12 mouse cellular contexts compared by ENCODE assay signal in the genomic region with DNA sequence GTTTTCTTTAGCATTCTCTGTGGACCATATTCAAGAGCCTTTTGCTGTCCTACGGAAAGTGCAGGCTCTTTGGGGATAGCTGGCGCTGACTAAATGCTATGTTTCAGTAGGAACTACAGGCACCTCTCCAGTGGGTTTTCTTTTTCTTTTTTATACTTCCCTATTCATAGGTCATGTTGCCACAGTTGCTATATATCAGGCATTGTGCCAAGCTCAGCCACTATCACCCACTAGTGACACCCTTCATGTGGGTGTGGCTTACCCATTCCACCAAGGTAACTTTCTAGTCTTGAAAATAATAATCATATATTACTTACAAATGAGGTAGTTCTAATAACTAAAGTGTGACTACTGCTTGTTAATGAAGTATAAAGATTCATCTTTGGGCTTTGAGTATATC. TPM values are rescaled to one million over a fixed set of nuclear protein-coding genes. Genes with fewer than 3 reads are reported as not detected.
A peak's percentile ranks its signal among the peaks of the same experiment; 100 is the strongest.
DNase-seq lines count a peak whose midpoint lies in the region; ATAC-seq and TF ChIP-seq lines count a peak whose summit lies in the region.
"Had no signal": no experiment of that assay in that cellular context is flagged by ENCODE, and none has a peak within 500 bp of the region (broad histone marks: within the 10 kb centered on the region; RNA-seq: fewer than 3 reads in every experiment).

No protein-coding gene starts in this region.

- TF ChIP-seq POLR2A in MEL (IDR thresholded peaks at IDR 0.05; ENCODE audit: control insufficient read depth in 1 of 2, insufficient read depth in 1 of 2, low read depth in 1 of 2, low read length in 2 of 2, poor library complexity in 1 of 2): no peak

- peaks cover 3% of the 10 kb centered on the region; the same call in 1 of the 2 replicates for H3K36me3 ChIP-seq in heart, embryonic 11.5 days (ENCODE audit: control insufficient read depth, insufficient read depth, low read length)
- H3K36me3 ChIP-seq in MEL (ENCODE audit: control insufficient read depth in 1 of 2, insufficient read depth in 2 of 2, low read length in 2 of 2): peaks cover 0 to 59% of the 10 kb centered on the region in 2 experiments; a peak in 2 of 4 replicates
- H3K36me3 ChIP-seq in liver, embryonic 15.5 days (replicated peaks): no peaks in the 10 kb centered on the region

- H3K4me2 ChIP-seq in heart, embryonic 11.5 days: no peak overlapping the region
- H3K4me2 ChIP-seq in liver, embryonic 15.5 days: peak overlapping the region; percentile 58
- H3K4me2 ChIP-seq: limb, embryonic 12.5 days had no signal

- no peak for ATAC-seq in heart, embryonic 11.5 days (replicated peaks; ENCODE audit: insufficient number of reproducible peaks, low FRiP score, low TSS enrichment)
- peak; percentile 65 for ATAC-seq in granulocyte monocyte progenitor cell, adult 5-6 weeks (replicated peaks; ENCODE audit: poor library complexity, severe bottlenecking)
- ATAC-seq in liver, embryonic 15.5 days (ENCODE audit: insufficient read depth): peak; percentile 56
- ATAC-seq in CD4-positive, CD25-positive, alpha-beta regulatory T cell, adult 4 months: no peak
- ATAC-seq: forebrain, embryonic 14.5 days; inflammation-experienced regulatory T-cells, adult 6 months had no signal

- no peak for TF ChIP-seq CTCF in MEL (IDR thresholded peaks at IDR 0.05 in 2 of 3, conservative IDR thresholded peaks at IDR 0.05 in 1 of 3; ENCODE audit: control insufficient read depth in 1 of 3, insufficient read depth in 1 of 3, low read depth in 2 of 3, low read length in 3 of 3, poor library complexity in 1 of 3, severe bottlenecking in 1 of 3)

- H3K9me3 ChIP-seq in heart, embryonic 11.5 days (replicated peaks; ENCODE audit: control insufficient read depth, low read length): no peaks in the 10 kb centered on the region
- no peaks in the 10 kb centered on the region for H3K9me3 ChIP-seq in MEL (replicated peaks; ENCODE audit: insufficient read depth, low read length)
- H3K9me3 ChIP-seq in liver, embryonic 15.5 days (replicated peaks): no peaks in the 10 kb centered on the region
- H3K9me3 ChIP-seq: limb, embryonic 12.5 days had no signal

- H3K79me2 ChIP-seq in MEL (ENCODE audit: control insufficient read depth, insufficient read depth, low read length, poor library complexity): no peaks in the 10 kb centered on the region

- no peak overlapping the region for H3K4me3 ChIP-seq in heart, embryonic 11.5 days (ENCODE audit: low read depth, low read length)
- peak overlapping the region; percentile 30 to 39 for H3K4me3 ChIP-seq in MEL (ENCODE audit: control insufficient read depth in 1 of 2, insufficient read depth in 1 of 2, low read depth in 2 of 2, low read length in 2 of 2)
- H3K4me3 ChIP-seq in liver, embryonic 15.5 days (replicated peaks): 0 out of 2 replicates have a peak overlapping the region, but pooled peaks have one; percentile 10
- H3K4me3 ChIP-seq: limb, embryonic 12.5 days had no signal

- H3K27ac ChIP-seq in heart, embryonic 11.5 days (ENCODE audit: low read depth, low read length): peak overlapping the region; percentile 41
- H3K27ac ChIP-seq in MEL (ENCODE audit: control insufficient read depth, low read depth, low read length): peak overlapping the region; percentile 100
- H3K27ac ChIP-seq in liver, embryonic 15.5 days (replicated peaks): peak overlapping the region; percentile 98
- H3K27ac ChIP-seq: limb, embryonic 12.5 days had no signal

- H3K4me1 ChIP-seq in heart, embryonic 11.5 days (ENCODE audit: control insufficient read depth, insufficient read depth, low read length): peaks cover 26% of the 10 kb centered on the region
- peaks cover 30 to 54% of the 10 kb centered on the region in 2 experiments for H3K4me1 ChIP-seq in MEL (ENCODE audit: control insufficient read depth in 1 of 2, insufficient read depth in 2 of 2, low read length in 2 of 2)
- peaks cover 92% of the 10 kb centered on the region for H3K4me1 ChIP-seq in liver, embryonic 15.5 days (replicated peaks)

- 91% methylated on average over 2 of the region's 2 CpGs for WGBS in heart, embryonic 11.5 days (ENCODE audit: insufficient replicate concordance)
- 35% methylated on average over 2 of the region's 2 CpGs for WGBS in liver, embryonic 15.5 days (ENCODE audit: insufficient replicate concordance)

- intact Hi-C loops in heart, postnatal 25 days (cut with DNase I): loop anchor here (5.0 kb wide), 1 partner anchor 43 kb away; no protein-coding TSS in a partner anchor

- DNase-seq in heart, postnatal 25 days (ENCODE audit: low spot score): no peak
- DNase-seq in MEL (ENCODE audit: low read depth, low spot score): peak; percentile 90
- DNase-seq in cerebellum, postnatal 36 days: no peak
- no peak for DNase-seq in testis, postnatal 10 days (ENCODE audit: low spot score)
- DNase-seq: adrenal gland, adult 8-10 months had no signal

- peak overlapping the region; percentile 22; the same call in 1 of the 2 replicates for H3K9ac ChIP-seq in heart, embryonic 11.5 days (ENCODE audit: low read depth, low read length)
- peak overlapping the region; percentile 72 for H3K9ac ChIP-seq in MEL (ENCODE audit: control insufficient read depth, low read depth, low read length, poor library complexity, severe bottlenecking)
- H3K9ac ChIP-seq in liver, embryonic 15.5 days: peak overlapping the region; percentile 56
- H3K9ac ChIP-seq: limb, embryonic 12.5 days had no signal

- TF ChIP-seq RAD21 in MEL (IDR thresholded peaks at IDR 0.05; ENCODE audit: low read depth, low read length): no peak

- no peaks in the 10 kb centered on the region for H3K27me3 ChIP-seq in heart, embryonic 11.5 days (ENCODE audit: control insufficient read depth, insufficient read depth, low read length)
- no peaks in the 10 kb centered on the region for H3K27me3 ChIP-seq in MEL (ENCODE audit: control insufficient read depth in 1 of 2, insufficient read depth in 2 of 2, low read length in 2 of 2)
- H3K27me3 ChIP-seq in liver, embryonic 15.5 days: no peaks in the 10 kb centered on the region
- H3K27me3 ChIP-seq: limb, embryonic 12.5 days had no signal

- peak in 1 of 2 experiments; percentile 56; a peak in 1 of 4 replicates for TF ChIP-seq EP300 in MEL (IDR thresholded peaks at IDR 0.05; ENCODE audit: low read depth in 1 of 2, low read length in 2 of 2)

TF ChIP-seq in MEL, 35 proteins besides CTCF, POLR2A, EP300 and RAD21:
- TF ChIP-seq JUND (IDR thresholded peaks at IDR 0.05; ENCODE audit: low read depth, low read length) (0 out of 2 replicates have a peak, but pooled peaks have one; percentile 5), TAL1 (IDR thresholded peaks at IDR 0.05; ENCODE audit: low read length) (no peak), ELF1 (IDR thresholded peaks at IDR 0.05; ENCODE audit: low read depth, low read length) (no peak), MAZ (IDR thresholded peaks at IDR 0.05; ENCODE audit: low read depth, low read length) (no peak), UBTF (IDR thresholded peaks at IDR 0.05; ENCODE audit: borderline replicate concordance, insufficient read depth, low read depth, low read length) (no peak), MAFK (IDR thresholded peaks at IDR 0.05; ENCODE audit: borderline replicate concordance, low read depth, low read length) (no peak), ETS1 (IDR thresholded peaks at IDR 0.05; ENCODE audit: low read depth, low read length) (peak; percentile 61), NELFE (IDR thresholded peaks at IDR 0.05; ENCODE audit: low read depth, low read length) (no peak), ZMIZ1 (IDR thresholded peaks at IDR 0.05; ENCODE audit: low read depth, low read length) (no peak)

RNA-seq across cellular contexts. Expression of a gene that starts 59.5 kb away (rescaled TPM):
- polyA plus RNA-seq in heart, embryonic 11.5 days (2014; fragmentation: Nextera tagmentation; extraction: Ambion mirVana): 39.1 and 40.1 TPM in 2 replicates
- 10 to 100 TPM; 10.5 to 16.2 TPM for total RNA-seq in heart, postnatal 25 days (2021)
- total RNA-seq in MEL (2012; rRNA removed): 13.5 and 14.4 TPM in 2 replicates
- 10 to 100 TPM in 1 of 2 experiments, not detected in 1; 13.5 TPM for polyA plus RNA-seq in MEL (2012; ENCODE audit: insufficient read depth in 1 of 2, insufficient read length in 2 of 2, low read depth in 1 of 2, low replicate concordance in 2 of 2, missing spikeins in 1 of 2)
- 0.39 and 0.70 TPM in 2 replicates for total RNA-seq in granulocyte monocyte progenitor cell, adult 5-6 weeks (2014; fragmentation: Nextera tagmentation)
- 0.47 and 0.98 TPM in 2 replicates for total RNA-seq in granulocyte monocyte progenitor cell, adult 5-6 weeks (2017)
- 3.9 and 4.3 TPM in 2 replicates for polyA plus RNA-seq in liver, embryonic 15.5 days (2015; fragmentation: Nextera tagmentation; extraction: Ambion mirVana)
- polyA plus RNA-seq in CD4-positive, CD25-positive, alpha-beta regulatory T cell, adult 4 months (2017; shearing (Covaris generic)): under 1 TPM; 0.15 to 0.34 TPM
- polyA plus RNA-seq: inflammation-experienced regulatory T-cells, adult 6 months had no signal

Comparison
In these comparisons a context has a peak if more than half of its experiments do, and no peak if none do; other contexts are left out.
1. ATAC-seq: peak in granulocyte monocyte progenitor cell, adult 5-6 weeks (single experiment) and liver, embryonic 15.5 days (single experiment); none in heart, embryonic 11.5 days (single experiment) and CD4-positive, CD25-positive, alpha-beta regulatory T cell, adult 4 months (single experiment).
2. H3K27ac ChIP-seq: peak in every context shown above with its lines; median percentile 100 in MEL; 98 in liver, embryonic 15.5 days; 41 in heart, embryonic 11.5 days.
3. H3K9ac ChIP-seq: peak in every context shown above with its lines; median percentile 72 in MEL; 56 in liver, embryonic 15.5 days; 22 in heart, embryonic 11.5 days.